Mouse (Mus musculus) thymus, postnatal 36 days (tissue): Measurements from ENCODE around the gene Gsx2.

Experiments
- DNase-seq, 2 experiments: peaks; one replicate each; pipeline ENCODE4 v3.0.0; 2022; ENCODE audit warnings: mixed read lengths in 2 of 2

Gsx2 gene

GRCm38 (mm10) chr5:75077051-75077380, 1.6 kb downstream of the Gsx2 start:
- no peak for DNase-seq

GRCm38 (mm10) chr5:75079564-75079963, 4.2 kb downstream of the Gsx2 start:
- no peak for DNase-seq

DNA sequence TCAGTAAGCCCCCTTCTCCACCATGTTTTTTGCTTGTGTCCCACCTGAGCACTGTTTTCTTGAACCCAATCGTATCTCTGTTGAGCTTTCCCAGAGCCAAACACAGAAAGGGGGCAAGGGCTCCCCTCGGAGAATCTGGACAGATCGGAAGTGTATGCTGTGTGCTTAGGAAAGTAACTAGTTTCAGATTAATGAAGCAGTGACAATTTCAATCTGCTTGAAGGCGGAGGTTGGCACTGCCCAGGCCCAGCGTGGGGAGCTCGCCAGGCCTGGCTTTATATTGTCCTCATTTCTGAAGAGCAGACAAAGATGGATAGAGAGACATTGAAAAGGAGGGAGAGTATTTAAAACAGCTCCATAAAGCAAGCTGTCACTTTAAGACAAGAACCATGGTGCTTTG, 7.0 kb downstream of the Gsx2 start:
- no peak for DNase-seq

DNA sequence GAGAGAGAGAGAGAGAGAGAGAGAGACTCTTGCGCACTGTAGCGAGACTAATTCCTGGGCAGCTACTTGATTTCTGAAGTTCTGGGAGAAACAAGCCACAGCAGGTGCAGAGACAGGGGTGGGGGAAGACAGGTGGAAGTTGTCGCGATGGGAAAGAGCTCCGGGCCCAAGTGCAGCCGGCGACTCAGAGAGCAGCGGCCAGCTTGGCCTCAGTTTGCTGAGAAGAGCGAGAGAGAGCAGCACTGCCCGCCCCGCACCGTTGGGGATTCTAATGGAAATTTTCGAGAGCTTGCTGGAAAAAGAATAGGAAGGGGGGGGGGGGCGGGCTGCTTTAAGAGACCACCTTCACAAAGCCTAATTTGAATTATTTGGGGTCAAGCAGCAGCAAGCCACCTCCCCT, 7.7 kb downstream of the Gsx2 start:
- no peak for DNase-seq

- no peak for DNase-seq
These were observed 8.4 kb downstream of the Gsx2 start for GRCm38 (mm10) chr5:75083591-75084392.

DNA sequence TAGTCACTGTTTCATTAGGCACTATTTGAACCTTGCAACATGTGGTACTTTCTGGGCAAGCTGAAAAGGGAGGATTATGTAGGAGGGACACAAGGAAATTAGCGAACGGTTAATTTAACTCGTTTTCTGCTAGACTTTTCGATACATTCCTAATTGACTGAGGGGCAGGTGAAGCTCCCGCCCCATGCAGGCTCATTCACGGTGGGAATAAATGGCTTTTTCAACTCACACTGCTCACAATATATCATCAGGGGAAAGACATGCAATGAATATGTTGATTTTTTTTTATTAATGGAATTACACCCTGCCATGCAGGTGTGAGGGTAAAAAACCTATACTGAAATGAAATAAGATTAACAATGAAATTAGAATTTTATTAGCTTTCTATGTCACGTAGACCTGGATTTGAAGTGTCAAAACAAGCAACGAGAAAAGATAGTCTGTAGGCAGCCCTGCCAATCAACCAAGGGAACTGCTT, 9.0 kb downstream of the Gsx2 start:
- DNase-seq, result no peak

GRCm38 (mm10) chr5:75084871-75085520, 9.6 kb downstream of the Gsx2 start:
- no peak for DNase-seq

DNA sequence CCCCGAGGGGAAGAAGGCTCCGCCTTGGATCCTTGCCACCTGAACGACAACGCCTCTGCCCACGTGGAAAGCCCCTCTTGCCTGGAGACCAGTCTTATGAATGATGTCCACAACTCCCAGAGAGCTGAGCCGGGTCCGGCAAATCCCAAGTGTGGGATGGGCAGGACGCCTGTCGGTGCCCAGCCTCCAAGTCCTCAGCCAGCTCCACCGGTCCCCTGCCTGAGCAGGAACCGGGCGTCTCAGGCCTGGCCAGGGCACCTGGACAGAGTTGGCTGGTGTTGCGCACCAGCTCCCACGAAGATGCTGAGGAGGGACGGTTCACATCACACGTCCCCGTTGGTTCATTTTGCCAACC, 10.1 kb downstream of the Gsx2 start:
- no peak for DNase-seq

GRCm38 (mm10) chr5:75085906-75086305, 10.5 kb downstream of the Gsx2 start:
- DNase-seq, result no peak

GRCm38 (mm10) chr5:75106511-75106910, 31.1 kb downstream of the Gsx2 start:
- DNase-seq, result no peak

DNA sequence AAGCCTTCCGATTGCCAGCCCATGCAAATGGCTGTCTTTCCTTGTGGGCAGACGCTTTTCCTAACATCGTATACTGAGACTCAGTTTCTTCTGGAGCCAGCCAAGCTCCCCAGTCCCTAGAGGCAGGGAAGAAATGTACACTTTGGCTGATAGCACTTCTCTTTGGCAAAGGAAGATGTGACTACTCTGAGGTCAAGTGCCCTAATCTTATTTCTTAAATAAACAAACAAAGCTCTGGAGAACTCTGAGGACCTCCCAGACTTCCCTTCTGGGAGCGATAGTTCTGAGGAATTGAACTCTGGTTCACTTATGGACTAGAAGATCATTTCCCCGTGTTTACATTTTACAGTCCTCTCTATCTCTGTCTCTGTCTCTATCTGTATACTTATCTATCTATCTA, 34.0 kb downstream of the Gsx2 start:
- no peak for DNase-seq

DNA sequence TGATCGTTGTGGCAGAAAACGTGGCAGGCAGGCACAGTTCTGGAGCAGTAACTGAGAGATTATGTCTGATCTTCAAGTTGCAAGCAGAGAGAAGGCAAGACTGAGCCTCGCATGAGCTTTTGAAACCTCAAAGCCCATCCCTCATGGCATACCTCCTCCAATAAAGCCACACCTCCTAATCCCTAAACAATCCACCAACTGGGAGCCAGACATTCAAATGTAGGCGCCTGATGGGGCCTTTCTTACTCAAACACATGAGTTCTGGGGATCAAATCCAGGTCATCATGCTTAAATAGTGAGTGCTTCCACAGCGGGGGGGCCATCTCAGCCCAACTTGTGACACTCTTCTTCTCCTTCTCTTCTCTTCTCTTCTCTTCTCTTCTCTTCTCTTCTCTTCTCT, 36.4 kb downstream of the Gsx2 start:
- DNase-seq, result no peak

- peak; percentile 37 to 40 for DNase-seq
These were observed 43.4 kb downstream of the Gsx2 start for GRCm38 (mm10) chr5:75118840-75119239.

DNA sequence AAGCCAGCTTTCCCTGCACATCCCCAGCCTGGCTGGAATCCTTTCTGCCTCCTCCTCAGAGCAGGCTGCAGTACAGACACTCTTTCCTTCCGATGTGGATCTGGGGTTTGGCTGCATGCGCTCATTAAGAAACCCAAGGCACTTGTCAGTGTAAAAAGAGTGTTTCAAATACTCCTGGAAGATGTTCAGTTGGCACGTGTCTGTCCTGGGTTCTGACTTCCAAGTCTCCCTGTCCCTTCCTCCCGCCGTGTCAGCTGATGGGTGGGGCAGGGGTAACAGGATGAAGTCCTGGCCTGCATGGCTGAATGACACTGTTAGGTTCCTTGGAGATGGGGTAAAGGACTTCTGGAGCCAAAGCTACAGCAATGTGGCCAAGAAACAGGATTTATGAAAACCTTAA, 46.2 kb downstream of the Gsx2 start:
- no peak for DNase-seq
